Mouse (Mus musculus): ENCODE data around the gene Cldn2. TPM values are rescaled to one million over a fixed set of nuclear protein-coding genes. Genes with fewer than 3 reads are reported as not detected.

Cldn2 gene
- polyA plus RNA-seq, 1 experiment from 2014 or later: 0.14 TPM

DNA sequence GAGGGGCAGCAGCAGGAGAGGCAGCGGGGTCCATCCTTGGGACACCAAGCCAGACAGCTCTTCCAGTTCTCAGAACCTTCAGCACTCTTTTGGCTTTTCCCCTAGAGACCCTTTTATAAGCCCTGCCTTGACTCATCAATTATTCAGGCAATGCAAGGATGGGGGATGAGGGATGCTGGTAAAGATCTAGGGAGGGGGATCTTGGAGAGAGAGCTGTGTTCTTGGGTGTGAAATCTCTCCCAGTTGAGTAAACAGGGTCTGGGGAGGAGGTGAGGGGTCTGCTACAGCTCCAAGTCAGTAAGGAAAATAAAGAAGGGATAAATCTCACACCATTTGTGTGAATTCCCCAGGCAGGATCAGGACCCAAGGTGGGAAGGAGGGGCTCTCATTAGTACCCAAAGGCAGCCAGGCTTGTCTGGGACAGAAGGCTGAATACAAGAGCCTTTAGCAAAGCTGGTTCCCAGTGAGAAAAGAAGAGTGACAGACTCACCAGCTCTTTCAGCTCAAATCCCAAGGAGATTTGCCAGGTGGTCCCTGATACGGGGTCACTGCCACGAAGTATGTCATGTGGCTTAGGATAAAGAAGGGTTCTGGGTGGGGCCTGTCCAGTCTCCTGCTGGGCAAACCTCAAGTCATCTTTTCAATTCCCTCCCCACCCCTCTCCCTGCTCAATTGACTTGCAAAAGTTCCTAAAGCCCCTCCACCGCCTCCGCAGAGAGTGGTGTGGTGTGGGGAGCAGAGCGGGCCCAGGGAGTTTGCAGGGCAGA lies 18.2 kb upstream of the Cldn2 start, which contains the start of gene Ripply1:
Gene Ripply1, minus strand, starts transcription at position 76 of the 767 bp plus-strand sequence.
- H3K4me2 ChIP-seq: no peak within 1 kb of the TSS
- no peak within 1 kb of the TSS for H3K4me3 ChIP-seq
- no peak within 1 kb of the TSS for H3K9ac ChIP-seq
- H3K9me3 ChIP-seq (replicated peaks): no peaks in the 10 kb centered on the region
- H3K36me3 ChIP-seq (ENCODE audit: poor library complexity, severe bottlenecking): no peaks in the 10 kb centered on the region
- no peaks in the 10 kb centered on the region for H3K27me3 ChIP-seq
- peak; percentile 48; the same call in 1 of the 2 replicates for ATAC-seq
- 0 out of 2 replicates have a peak, but pooled peaks cover 5% of the 10 kb centered on the region for H3K4me1 ChIP-seq
- no peak within 1 kb of the TSS for H3K27ac ChIP-seq
- 39% methylated on average over 6 of the region's 6 CpGs for WGBS

DNA sequence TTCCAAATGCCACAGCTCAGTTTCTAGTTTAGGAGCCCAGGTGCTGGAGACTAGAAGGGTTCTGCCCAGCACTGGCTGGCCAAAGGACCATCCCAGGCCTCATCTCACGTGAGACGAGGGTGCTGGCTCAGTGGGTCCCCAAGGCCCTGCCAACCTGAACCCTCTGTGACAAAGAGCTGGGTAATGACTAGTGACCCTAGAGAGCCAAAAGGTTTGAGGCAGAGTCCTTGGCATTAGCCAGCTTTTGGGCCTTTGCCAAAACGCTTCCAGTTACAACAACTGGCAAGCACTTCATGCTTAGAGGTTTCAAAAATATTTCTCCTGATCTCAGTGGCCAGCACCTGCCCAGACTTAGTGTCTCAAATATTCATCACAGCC lies 17.6 kb upstream of the Cldn2 start:
- Histone ChIP-seq H3K27ac (no peak overlapping the region), H3K4me1 (0 out of 2 replicates have a peak, but pooled peaks cover 5% of the 10 kb centered on the region), H3K27me3 (no peaks in the 10 kb centered on the region), H3K4me2 (no peak overlapping the region), H3K9me3 (replicated peaks) (no peaks in the 10 kb centered on the region), H3K9ac (no peak overlapping the region), H3K4me3 (no peak overlapping the region), H3K36me3 (ENCODE audit: poor library complexity, severe bottlenecking) (no peaks in the 10 kb centered on the region)
- ATAC-seq: no peak
- 43% methylated on average over 3 of the region's 3 CpGs for WGBS

- Histone ChIP-seq H3K9ac (no peak overlapping the region), H3K4me2 (no peak overlapping the region), H3K27me3 (no peaks in the 10 kb centered on the region), H3K27ac (no peak overlapping the region), H3K4me1 (0 out of 2 replicates have a peak, but pooled peaks cover 5% of the 10 kb centered on the region), H3K4me3 (no peak overlapping the region), H3K36me3 (ENCODE audit: poor library complexity, severe bottlenecking) (no peaks in the 10 kb centered on the region), H3K9me3 (replicated peaks) (no peaks in the 10 kb centered on the region)
- ATAC-seq: no peak
- 48% methylated on average over 1 of the region's 1 CpGs for WGBS
Observed at GRCm38 (mm10) chrX:139785764-139786163, 14.9 kb upstream of the Cldn2 start.

DNA sequence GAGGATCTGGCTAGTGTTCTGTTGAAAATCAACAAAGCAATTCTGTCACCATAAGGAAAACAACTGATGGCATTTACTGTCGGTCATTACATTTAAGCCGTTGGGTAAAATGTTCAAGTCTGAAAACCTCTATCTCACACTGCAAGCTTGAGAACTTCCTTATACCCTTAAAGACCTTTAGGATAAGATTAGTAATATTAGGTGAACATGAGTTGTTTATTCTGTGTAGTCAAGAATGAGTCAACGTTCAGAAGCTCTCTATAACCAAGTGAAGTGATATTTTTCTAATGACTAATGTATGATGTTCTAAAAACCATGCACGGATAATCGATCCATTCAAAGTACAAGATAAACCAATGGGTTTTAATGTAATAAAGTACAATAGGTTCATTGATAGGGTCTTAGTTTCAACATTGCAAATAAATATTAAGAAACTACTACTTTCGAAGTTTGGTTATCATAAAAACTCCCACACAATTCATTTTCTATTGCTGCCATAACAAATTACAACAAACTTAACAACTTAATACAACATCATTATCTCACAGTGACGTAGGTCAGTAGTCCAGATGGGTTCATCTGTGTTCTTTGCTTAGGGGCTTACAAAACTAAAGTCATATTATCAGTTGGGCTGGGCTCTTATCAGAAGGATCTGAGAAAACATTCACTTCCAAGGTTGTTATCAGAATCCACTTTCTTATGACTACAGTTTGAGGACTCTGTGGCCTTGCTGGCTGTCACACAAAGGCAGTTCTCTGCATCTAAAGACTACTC lies 6.4 kb upstream of the Cldn2 start:
- Histone ChIP-seq H3K9me3 (replicated peaks) (no peaks in the 10 kb centered on the region), H3K4me2 (no peak overlapping the region), H3K9ac (no peak overlapping the region), H3K4me1 (no peaks in the 10 kb centered on the region), H3K36me3 (ENCODE audit: poor library complexity, severe bottlenecking) (no peaks in the 10 kb centered on the region), H3K4me3 (no peak overlapping the region), H3K27ac (no peak overlapping the region), H3K27me3 (no peaks in the 10 kb centered on the region)
- no peak for ATAC-seq
- WGBS: 91% methylated on average over 7 of the region's 7 CpGs

DNA sequence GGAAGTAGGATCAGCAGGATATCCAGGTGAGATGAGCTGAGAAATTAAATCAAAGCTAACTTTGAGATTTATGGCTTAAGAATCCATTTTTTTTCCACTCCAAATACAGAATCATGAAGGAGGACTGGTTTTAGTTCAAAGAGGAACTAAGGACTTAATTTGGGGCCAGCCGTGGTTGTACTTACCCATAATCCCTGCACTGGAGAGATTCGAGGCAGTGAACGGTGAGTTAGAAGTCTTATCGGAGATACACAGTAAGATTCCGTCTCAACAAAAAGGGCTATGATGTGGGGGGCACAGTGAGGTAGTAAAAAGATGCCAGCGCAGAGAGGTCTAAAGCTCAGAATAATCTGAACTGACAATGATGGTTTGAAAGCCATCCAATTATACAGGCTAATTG lies 4.6 kb upstream of the Cldn2 start:
- no peak overlapping the region for H3K27ac ChIP-seq
- no peaks in the 10 kb centered on the region for H3K9me3 ChIP-seq (replicated peaks)
- no peaks in the 10 kb centered on the region for H3K27me3 ChIP-seq
- WGBS: 77% methylated on average over 6 of the region's 6 CpGs
- no peaks in the 10 kb centered on the region for H3K36me3 ChIP-seq (ENCODE audit: poor library complexity, severe bottlenecking)
- H3K4me2 ChIP-seq: no peak overlapping the region
- no peak for ATAC-seq
- no peaks in the 10 kb centered on the region for H3K4me1 ChIP-seq
- H3K4me3 ChIP-seq: no peak overlapping the region
- no peak overlapping the region for H3K9ac ChIP-seq

DNA sequence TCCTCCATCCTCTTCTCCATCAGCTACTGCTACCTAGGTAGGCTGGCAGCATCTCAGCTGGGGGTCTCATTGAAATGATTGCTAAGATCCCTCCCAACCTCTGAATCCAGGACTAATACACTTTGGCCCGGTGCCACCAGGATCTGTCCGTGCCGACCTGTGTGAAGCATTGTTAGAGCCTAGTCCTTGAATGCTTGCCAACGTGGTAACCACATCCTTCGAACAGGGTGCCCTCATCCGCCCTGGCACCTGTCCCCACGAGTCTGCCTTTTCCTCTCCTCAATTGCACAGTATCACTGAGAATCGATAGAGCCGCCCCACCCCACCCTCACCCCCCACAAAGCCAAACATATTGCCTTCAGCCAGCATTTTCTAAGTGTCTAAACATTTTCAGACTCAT lies 2.8 kb upstream of the Cldn2 start:
- no peak overlapping the region for H3K4me2 ChIP-seq
- H3K36me3 ChIP-seq (ENCODE audit: poor library complexity, severe bottlenecking): no peaks in the 10 kb centered on the region
- WGBS: 60% methylated on average over 9 of the region's 9 CpGs
- no peak overlapping the region for H3K4me3 ChIP-seq
- no peak for ATAC-seq
- no peaks in the 10 kb centered on the region for H3K27me3 ChIP-seq
- no peaks in the 10 kb centered on the region for H3K9me3 ChIP-seq (replicated peaks)
- no peaks in the 10 kb centered on the region for H3K4me1 ChIP-seq
- no peak overlapping the region for H3K27ac ChIP-seq
- H3K9ac ChIP-seq: no peak overlapping the region

GRCm38 (mm10) chrX:139799953-139800352 lies 675 bp upstream of the Cldn2 start:
- ATAC-seq: no peak
- H3K27me3 ChIP-seq: no peaks in the 10 kb centered on the region
- no peak overlapping the region for H3K9ac ChIP-seq
- no peak overlapping the region for H3K27ac ChIP-seq
- H3K36me3 ChIP-seq (ENCODE audit: poor library complexity, severe bottlenecking): no peaks in the 10 kb centered on the region
- no peak overlapping the region for H3K4me3 ChIP-seq
- H3K4me2 ChIP-seq: no peak overlapping the region
- H3K9me3 ChIP-seq (replicated peaks): no peaks in the 10 kb centered on the region
- no peaks in the 10 kb centered on the region for H3K4me1 ChIP-seq
- WGBS: 84% methylated on average over 3 of the region's 3 CpGs

- H3K27ac ChIP-seq: no peak overlapping the region
- 82% methylated on average over 2 of the region's 2 CpGs for WGBS
- H3K9ac ChIP-seq: no peak overlapping the region
- H3K9me3 ChIP-seq (replicated peaks): no peaks in the 10 kb centered on the region
- ATAC-seq: no peak
- H3K4me3 ChIP-seq: no peak overlapping the region
- no peaks in the 10 kb centered on the region for H3K4me1 ChIP-seq
- no peaks in the 10 kb centered on the region for H3K36me3 ChIP-seq (ENCODE audit: poor library complexity, severe bottlenecking)
- H3K4me2 ChIP-seq: no peak overlapping the region
- H3K27me3 ChIP-seq: no peaks in the 10 kb centered on the region
Observed at GRCm38 (mm10) chrX:139803028-139803427, 2.4 kb downstream of the Cldn2 start.

GRCm38 (mm10) chrX:139805918-139806317 lies 5.3 kb downstream of the Cldn2 start:
- Histone ChIP-seq H3K4me1 (no peaks in the 10 kb centered on the region), H3K9ac (no peak overlapping the region), H3K36me3 (ENCODE audit: poor library complexity, severe bottlenecking) (no peaks in the 10 kb centered on the region), H3K27ac (no peak overlapping the region), H3K27me3 (no peaks in the 10 kb centered on the region), H3K4me3 (no peak overlapping the region), H3K4me2 (no peak overlapping the region), H3K9me3 (replicated peaks) (no peaks in the 10 kb centered on the region)
- WGBS: 93% methylated on average over 4 of the region's 4 CpGs
- no peak for ATAC-seq

GRCm38 (mm10) chrX:139807391-139807790 lies 6.8 kb downstream of the Cldn2 start:
- Histone ChIP-seq H3K9ac (no peak overlapping the region), H3K27ac (no peak overlapping the region), H3K4me2 (no peak overlapping the region), H3K4me1 (no peaks in the 10 kb centered on the region), H3K4me3 (no peak overlapping the region), H3K27me3 (no peaks in the 10 kb centered on the region), H3K36me3 (ENCODE audit: poor library complexity, severe bottlenecking) (no peaks in the 10 kb centered on the region), H3K9me3 (replicated peaks) (no peaks in the 10 kb centered on the region)
- ATAC-seq: no peak
- 79% methylated on average over 2 of the region's 2 CpGs for WGBS

DNA sequence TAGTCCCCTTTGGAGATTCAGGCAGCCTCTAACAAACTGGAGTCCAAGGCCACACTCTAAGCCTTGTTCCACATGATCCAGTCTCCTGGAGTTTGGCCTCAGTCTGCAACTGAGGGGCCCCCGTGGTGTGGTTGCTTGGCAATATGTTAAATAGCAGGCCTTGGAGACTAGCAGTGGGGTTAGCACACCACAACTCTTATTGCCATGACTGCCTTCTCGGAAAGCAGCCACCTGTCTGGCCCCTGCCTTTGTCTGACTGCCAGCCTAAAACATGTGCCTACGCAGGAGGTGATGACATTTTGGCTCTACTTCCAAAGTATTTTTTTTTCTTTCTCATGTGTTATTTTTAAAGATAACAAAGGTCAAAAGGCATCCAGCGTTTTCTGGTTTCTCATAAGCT lies 7.5 kb downstream of the Cldn2 start:
- Histone ChIP-seq H3K4me2 (no peak overlapping the region), H3K27ac (no peak overlapping the region), H3K27me3 (no peaks in the 10 kb centered on the region), H3K9ac (no peak overlapping the region), H3K36me3 (ENCODE audit: poor library complexity, severe bottlenecking) (no peaks in the 10 kb centered on the region), H3K4me3 (no peak overlapping the region), H3K4me1 (no peaks in the 10 kb centered on the region), H3K9me3 (replicated peaks) (no peaks in the 10 kb centered on the region)
- WGBS: 55% methylated on average over 4 of the region's 4 CpGs
- peak; percentile 27; the same call in 1 of the 2 replicates for ATAC-seq

DNA sequence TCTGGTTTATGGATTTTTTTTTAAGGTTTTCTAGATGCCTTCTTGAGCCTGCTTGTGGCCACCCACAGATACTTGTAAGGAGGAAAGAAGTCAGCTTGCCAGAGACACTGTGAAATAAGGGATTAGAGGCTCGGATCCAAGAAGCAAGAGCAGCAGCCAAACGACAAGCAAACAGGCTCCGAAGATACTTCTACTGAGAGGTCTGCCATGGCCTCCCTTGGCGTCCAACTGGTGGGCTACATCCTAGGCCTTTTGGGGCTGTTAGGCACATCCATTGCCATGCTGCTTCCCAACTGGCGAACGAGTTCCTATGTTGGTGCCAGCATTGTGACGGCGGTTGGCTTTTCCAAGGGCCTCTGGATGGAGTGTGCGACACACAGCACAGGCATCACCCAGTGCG lies 7.9 kb downstream of the Cldn2 start:
- H3K4me3 ChIP-seq: no peak overlapping the region
- no peak overlapping the region for H3K27ac ChIP-seq
- H3K9ac ChIP-seq: no peak overlapping the region
- no peak overlapping the region for H3K4me2 ChIP-seq
- ATAC-seq: no peak
- 85% methylated on average over 10 of the region's 10 CpGs for WGBS
- no peaks in the 10 kb centered on the region for H3K27me3 ChIP-seq
- H3K9me3 ChIP-seq (replicated peaks): no peaks in the 10 kb centered on the region
- no peaks in the 10 kb centered on the region for H3K4me1 ChIP-seq
- H3K36me3 ChIP-seq (ENCODE audit: poor library complexity, severe bottlenecking): no peaks in the 10 kb centered on the region
